Mouse (Mus musculus) forebrain, postnatal 0 days (tissue): ENCODE results near the gene AB124611. TPM values are rescaled to one million over a fixed set of nuclear protein-coding genes. Genes with fewer than 3 reads are reported as not detected.
"Not testable (repeated sequence)": the region's sequence is repeated elsewhere in the genome, so short reads cannot be mapped to it uniquely, and the experiment has no call there.

Source experiments
- ATAC-seq: fragments of 200-750 bp; cut with Nextera tagmentation; 2 replicates; pipeline ENCODE4 v1.8.0; 2017; ENCODE audit warnings: mild to moderate bottlenecking, moderate library complexity
- DNase-seq: peaks from one replicate; pipeline ENCODE4 v3.0.0-alpha.2; 2015
- H3K27ac ChIP-seq: fragments of 300-500 bp; sonication (generic); 2 replicates; pipeline ENCODE4 v1.5.1; 2014; ENCODE audit warnings: low read depth, mild to moderate bottlenecking, antibody characterized with exemption, low read length, moderate library complexity, mixed read lengths
- H3K27me3 ChIP-seq: fragments of 300-500 bp; sonication (generic); 2 replicates; pipeline ENCODE4 v1.6.1; 2014; ENCODE audit warnings: mild to moderate bottlenecking, low read length, mixed read lengths; ENCODE audit not compliant: insufficient read depth
- H3K36me3 ChIP-seq: fragments of 300-500 bp; sonication (generic); 2 replicates; pipeline ENCODE4 v1.6.1; 2014; ENCODE audit warnings: mild to moderate bottlenecking, moderate library complexity; ENCODE audit not compliant: insufficient read depth
- H3K4me1 ChIP-seq: fragments of 300-500 bp; sonication (generic); 2 replicates; pipeline ENCODE4 v1.6.1; 2014; ENCODE audit warnings: antibody characterized with exemption; ENCODE audit not compliant: insufficient read depth
- H3K4me2 ChIP-seq: fragments of 300-500 bp; sonication (generic); 2 replicates; pipeline ENCODE4 v1.6.1; 2014; ENCODE audit warnings: low read depth, mild to moderate bottlenecking, moderate library complexity
- H3K4me3 ChIP-seq: fragments of 300-500 bp; sonication (generic); 2 replicates; pipeline ENCODE4 v1.5.1; 2014; ENCODE audit warnings: low read depth, low read length, mixed read lengths
- H3K9ac ChIP-seq: fragments of 300-500 bp; sonication (generic); 2 replicates; pipeline ENCODE4 v1.6.1; 2014; ENCODE audit warnings: mild to moderate bottlenecking
- H3K9me3 ChIP-seq: fragments of 300-500 bp; sonication (generic); 2 replicates; pipeline ENCODE4 v1.6.1; 2016; ENCODE audit warnings: low read length
- CTCF ChIP-seq: sonication (generic); IDR thresholded peaks from 2 replicates; pipeline ENCODE4 v1.5.1; 2016; ENCODE audit warnings: antibody characterized with exemption, control low read depth, low read depth
- WGBS: fragments of 180-500 bp; shearing (Covaris S2); extraction: QIAGEN DNeasy Blood & Tissue Kit; methylation state at CpG from one replicate; pipeline ENCODE4 v1.1.7; 2014; 5-methylcytosine and 5-hydroxymethylcytosine counted together
- polyA plus RNA-seq: library from polyadenylated mRNA; unstranded; fragments of >200 nt; fragmentation: Nextera tagmentation; extraction: Ambion mirVana; gene quantifications from 2 replicates; pipeline ENCODE4 v1.2.1, GENCODE M21; 2015
- total RNA-seq: library from RNA; depleted of rRNA; stranded (reverse); fragments of >200 nt; gene quantifications from 2 replicates; pipeline ENCODE4 v1.2.3, GENCODE M21; 2014

The AB124611 gene
- total and polyA plus RNA-seq, 2 experiments from 2014 or later, result 0.14 to 0.98 TPM

DNA sequence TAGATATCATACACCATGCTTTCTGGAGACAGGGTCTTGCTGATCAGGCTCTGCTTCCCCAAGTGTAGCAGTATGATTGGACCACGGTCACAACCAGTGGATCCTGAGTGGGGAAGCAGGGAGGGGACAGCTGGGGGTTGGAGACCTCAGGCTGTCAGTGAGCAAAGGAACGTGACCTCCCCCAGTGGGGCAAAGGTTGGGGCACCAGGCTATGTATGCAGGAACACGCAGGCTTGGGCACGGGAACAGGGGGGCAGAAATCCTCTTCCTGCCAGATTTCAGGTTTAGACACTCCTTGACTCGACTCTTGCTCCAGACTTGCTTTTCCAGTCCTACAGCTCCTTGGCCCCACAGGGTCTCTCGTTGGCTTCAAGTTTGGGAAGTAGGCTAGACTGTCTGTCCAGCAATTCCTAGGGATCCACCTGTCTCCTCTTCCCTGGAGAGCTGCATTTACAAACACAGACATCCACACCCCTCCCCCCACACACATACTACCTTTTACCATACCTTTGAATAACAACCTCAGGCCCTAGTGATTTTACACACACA lies 8.0 kb upstream of the AB124611 start:
- 89% methylated on average over 6 of the region's 6 CpGs for WGBS
- Histone ChIP-seq H3K36me3 (no peaks in the 10 kb centered on the region), H3K9ac (no peak overlapping the region), H3K27me3 (no peaks in the 10 kb centered on the region), H3K27ac (no peak overlapping the region), H3K4me3 (no peak overlapping the region), H3K9me3 (no peaks in the 10 kb centered on the region), H3K4me2 (no peak overlapping the region), H3K4me1 (no peaks in the 10 kb centered on the region)
- DNase-seq, result no peak
- no peak for TF ChIP-seq CTCF
- no peak for ATAC-seq

DNA sequence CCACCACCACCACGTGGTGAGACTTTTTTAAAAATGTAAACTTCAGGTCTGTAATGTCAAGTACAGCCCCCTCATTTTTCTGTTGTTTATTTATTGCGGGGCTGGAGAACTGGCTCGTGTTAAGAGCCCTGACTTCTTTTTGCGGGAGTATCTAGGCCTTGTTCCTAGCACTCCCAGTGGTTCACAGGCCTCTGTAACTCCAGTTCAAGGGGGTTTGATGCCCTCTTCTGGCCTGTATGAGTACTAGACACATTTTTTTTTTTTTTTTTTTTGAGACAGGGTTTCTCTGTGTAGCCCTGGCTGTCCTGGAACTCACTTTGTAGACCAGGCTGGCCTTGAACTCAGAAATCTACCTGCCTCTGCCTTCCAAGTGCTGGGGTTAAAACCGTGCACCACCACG lies 7.3 kb upstream of the AB124611 start:
- not testable (repeated sequence) for H3K4me3 ChIP-seq, H3K9me3 ChIP-seq, H3K27me3 ChIP-seq, H3K9ac ChIP-seq, H3K27ac ChIP-seq, H3K36me3 ChIP-seq, DNase-seq, H3K4me2 ChIP-seq, ATAC-seq, H3K4me1 ChIP-seq
- WGBS, result 86% methylated on average over 6 of the region's 6 CpGs

DNA sequence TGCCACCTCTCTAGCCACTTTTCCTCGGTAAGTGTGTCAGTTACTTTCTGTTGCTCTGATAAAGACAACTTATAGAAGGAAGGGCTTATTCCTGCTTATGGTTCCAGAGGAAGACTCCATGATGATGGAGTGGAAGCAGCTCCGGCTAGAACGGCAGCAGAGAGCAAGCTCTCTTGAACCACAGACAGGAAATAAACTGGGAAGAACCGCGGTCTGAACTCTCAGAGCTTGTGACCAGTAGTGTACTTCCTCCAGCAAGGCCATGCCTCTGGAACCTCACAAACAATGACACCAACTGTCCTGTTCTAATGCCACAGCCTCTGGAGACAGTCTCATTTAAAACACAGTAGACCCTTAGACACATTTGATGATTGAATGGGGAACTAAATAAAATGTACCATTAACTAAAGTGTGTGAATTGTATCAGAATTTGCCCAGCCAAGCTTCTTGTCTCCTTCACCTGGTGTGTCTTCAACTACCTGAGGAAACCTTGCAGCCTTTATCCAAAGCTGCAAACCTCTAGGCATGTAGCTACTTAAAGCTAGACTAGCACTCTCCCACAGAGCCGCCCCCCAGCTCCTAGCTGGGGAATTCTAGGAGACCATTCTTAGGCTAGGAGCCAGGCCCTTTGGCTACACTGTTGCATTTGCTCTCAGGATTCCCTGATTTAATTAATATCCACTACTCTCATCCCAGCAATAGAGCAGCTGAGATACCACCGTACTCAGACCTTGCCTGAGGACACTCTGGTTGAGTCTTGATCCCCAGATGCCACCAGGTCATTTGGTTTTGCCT lies 637 bp upstream of the AB124611 start:
- Histone ChIP-seq H3K27ac (no peak overlapping the region), H3K4me2 (no peak overlapping the region), H3K27me3 (no peaks in the 10 kb centered on the region), H3K36me3 (no peaks in the 10 kb centered on the region), H3K4me1 (no peaks in the 10 kb centered on the region), H3K4me3 (no peak overlapping the region), H3K9ac (no peak overlapping the region), H3K9me3 (no peaks in the 10 kb centered on the region)
- DNase-seq (no peak), ATAC-seq (no peak)
- WGBS, result 82% methylated on average over 7 of the region's 7 CpGs
- no peak for TF ChIP-seq CTCF

DNA sequence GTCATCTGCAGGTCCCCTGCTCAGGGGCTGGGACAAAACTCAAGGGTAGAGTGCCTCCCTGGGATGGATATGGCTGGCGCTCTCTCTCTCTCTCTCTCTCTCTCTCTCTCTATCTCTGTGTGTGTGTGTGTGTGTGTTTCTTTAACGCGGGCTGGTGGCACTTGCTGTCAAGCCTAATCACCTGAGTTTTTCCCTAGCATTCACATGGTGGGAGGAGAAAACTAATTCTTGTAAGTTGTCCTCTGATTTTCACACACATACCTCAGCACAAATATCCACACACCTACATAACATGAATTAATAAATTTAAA lies 613 bp downstream of the AB124611 start:
- Histone ChIP-seq H3K27me3 (no peaks in the 10 kb centered on the region), H3K4me1 (no peaks in the 10 kb centered on the region), H3K4me2 (no peak overlapping the region), H3K9me3 (no peaks in the 10 kb centered on the region), H3K36me3 (no peaks in the 10 kb centered on the region), H3K4me3 (no peak overlapping the region), H3K27ac (no peak overlapping the region), H3K9ac (no peak overlapping the region)
- no peak for ATAC-seq
- no peak for TF ChIP-seq CTCF
- no peak for DNase-seq
- WGBS, result 79% methylated on average over 3 of the region's 3 CpGs

DNA sequence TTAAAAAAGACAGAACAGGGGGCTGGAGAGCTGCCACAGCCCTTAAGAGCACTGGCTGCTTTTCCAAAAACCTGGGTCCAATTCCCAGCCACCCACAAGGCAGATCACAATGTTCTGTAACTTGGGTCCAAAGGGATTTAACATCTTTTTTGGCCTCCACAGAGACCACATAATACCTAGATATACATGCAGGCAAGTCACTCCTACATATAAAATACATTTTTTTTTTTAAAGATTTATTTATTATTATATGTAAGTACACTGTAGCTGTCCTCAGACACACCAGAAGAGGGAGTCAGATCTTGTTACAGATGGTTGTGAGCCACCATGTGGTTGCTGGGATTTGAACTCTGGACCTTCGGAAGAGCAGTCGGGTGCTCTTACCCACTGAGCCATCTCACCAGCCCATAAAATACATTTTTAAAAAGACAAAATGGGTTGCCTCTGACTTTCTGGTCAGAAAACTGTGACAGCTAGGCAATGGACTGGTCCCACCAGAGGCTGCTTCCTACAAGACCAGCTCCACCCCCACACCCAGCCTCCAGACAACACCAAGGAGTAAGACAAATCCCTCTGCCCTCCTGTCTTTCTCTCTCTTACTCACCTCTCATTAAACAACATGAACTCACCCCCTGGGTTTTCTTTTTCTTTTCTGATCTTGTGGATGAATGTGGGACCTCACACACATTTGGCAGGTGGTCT lies 1.3 kb downstream of the AB124611 start:
- no peaks in the 10 kb centered on the region for H3K4me1 ChIP-seq

DNA sequence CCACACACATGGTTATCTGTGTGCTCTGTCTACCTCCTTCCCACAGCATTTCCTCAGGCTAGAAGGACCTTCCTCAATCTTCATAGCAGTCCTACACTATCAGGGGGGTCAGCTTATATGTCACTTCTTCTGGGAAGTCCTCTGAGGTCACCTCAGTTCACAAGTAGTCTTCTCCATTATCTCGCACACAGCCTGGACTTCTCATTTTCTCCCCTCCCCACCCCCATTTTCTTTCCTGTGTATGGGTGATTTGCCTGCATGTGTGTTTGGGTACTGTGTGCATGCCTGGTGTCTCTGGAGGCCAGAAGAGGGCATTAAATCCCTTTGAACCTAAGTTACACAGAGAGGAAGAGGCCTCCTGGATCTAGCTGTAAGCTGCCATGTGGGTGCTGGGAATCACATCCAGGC lies 1.9 kb downstream of the AB124611 start:
- H3K9me3 ChIP-seq, result no peaks in the 10 kb centered on the region
- H3K4me1 ChIP-seq, result no peaks in the 10 kb centered on the region
- H3K27ac ChIP-seq, result no peak overlapping the region
- WGBS, result 91% methylated on average over 1 of the region's 1 CpGs
- no peaks in the 10 kb centered on the region for H3K36me3 ChIP-seq
- no peak overlapping the region for H3K4me2 ChIP-seq
- H3K9ac ChIP-seq, result no peak overlapping the region
- H3K4me3 ChIP-seq, result no peak overlapping the region
- no peaks in the 10 kb centered on the region for H3K27me3 ChIP-seq
- DNase-seq, result no peak
- ATAC-seq, result no peak
- TF ChIP-seq CTCF, result no peak

More for the DNA sequence above, 1.3 kb downstream of the AB124611 start:
- no peak overlapping the region for H3K4me2 ChIP-seq
- 100% methylated on average over 2 of the region's 2 CpGs for WGBS
- no peaks in the 10 kb centered on the region for H3K9me3 ChIP-seq
- no peak overlapping the region for H3K4me3 ChIP-seq
- no peaks in the 10 kb centered on the region for H3K27me3 ChIP-seq
- no peak overlapping the region for H3K9ac ChIP-seq
- no peaks in the 10 kb centered on the region for H3K36me3 ChIP-seq
- no peak for TF ChIP-seq CTCF
- H3K27ac ChIP-seq, result no peak overlapping the region
- ATAC-seq, result no peak
- DNase-seq, result no peak

DNA sequence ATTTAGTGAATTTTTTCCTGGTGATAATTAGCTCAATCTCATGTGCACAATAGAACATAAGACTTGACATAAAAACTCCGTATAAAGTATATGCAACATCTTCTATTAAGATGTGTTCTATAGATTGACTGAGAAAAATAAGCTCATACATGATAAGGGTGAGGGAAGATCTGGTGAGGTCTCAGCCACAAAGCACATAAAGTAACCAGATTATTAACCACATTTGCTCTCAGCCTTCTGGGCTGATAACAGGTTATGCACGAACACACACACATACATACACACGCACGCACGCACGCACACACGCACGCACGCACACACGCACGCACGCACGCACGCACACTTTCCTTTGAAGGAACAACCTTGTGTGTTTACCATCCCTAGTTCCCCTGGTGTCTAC lies 10.5 kb downstream of the AB124611 start:
- Histone ChIP-seq H3K9ac (no peak overlapping the region), H3K9me3 (no peaks in the 10 kb centered on the region), H3K4me1 (no peaks in the 10 kb centered on the region), H3K4me2 (no peak overlapping the region), H3K36me3 (no peaks in the 10 kb centered on the region), H3K27me3 (no peaks in the 10 kb centered on the region), H3K27ac (no peak overlapping the region), H3K4me3 (no peak overlapping the region)
- ATAC-seq, result no peak
- no peak for TF ChIP-seq CTCF
- 95% methylated on average over 14 of the region's 14 CpGs for WGBS
- no peak for DNase-seq
